Mouse (Mus musculus) left cerebral cortex, adult 8-10 months (tissue): ENCODE measurements around the gene Aktip. TPM values are rescaled to one million over a fixed set of nuclear protein-coding genes. Genes with fewer than 3 reads are reported as not detected.

Experiments used
- DNase-seq, 2 experiments: peaks; one replicate each; pipeline ENCODE4 v3.0.0; 2022; ENCODE audit warnings: low spot score in 2 of 2
- total RNA-seq, 4 experiments: library from RNA; stranded (reverse); gene quantifications; 2 replicates each; pipeline ENCODE4 v1.2.4; 2022

Aktip gene
- total RNA-seq = 100 to 1,000 TPM; 125 to 139 (median 126) TPM

DNA sequence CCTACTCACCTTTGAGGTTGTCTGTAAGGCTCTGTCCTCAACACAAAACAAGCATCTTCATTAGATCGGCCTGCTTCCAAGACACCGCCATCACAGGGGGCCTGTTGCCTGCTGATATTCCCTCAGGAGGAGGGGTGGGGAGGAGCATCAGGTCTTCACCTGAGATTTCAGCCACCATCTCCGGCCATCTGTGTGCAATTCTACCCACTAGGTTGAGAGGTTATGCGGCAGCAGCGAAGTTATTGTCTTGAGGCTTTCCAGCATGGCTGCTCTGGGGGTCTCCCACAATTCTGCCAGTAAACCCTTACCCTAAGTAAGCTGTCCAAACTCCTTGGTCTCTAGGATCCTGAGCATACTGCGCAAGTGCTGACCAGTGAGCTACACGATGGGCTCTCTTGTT lies at the start of gene Aktip:
Gene Aktip, minus strand, starts transcription at position 101 of the 400 bp plus-strand sequence.
- no peak for DNase-seq

DNA sequence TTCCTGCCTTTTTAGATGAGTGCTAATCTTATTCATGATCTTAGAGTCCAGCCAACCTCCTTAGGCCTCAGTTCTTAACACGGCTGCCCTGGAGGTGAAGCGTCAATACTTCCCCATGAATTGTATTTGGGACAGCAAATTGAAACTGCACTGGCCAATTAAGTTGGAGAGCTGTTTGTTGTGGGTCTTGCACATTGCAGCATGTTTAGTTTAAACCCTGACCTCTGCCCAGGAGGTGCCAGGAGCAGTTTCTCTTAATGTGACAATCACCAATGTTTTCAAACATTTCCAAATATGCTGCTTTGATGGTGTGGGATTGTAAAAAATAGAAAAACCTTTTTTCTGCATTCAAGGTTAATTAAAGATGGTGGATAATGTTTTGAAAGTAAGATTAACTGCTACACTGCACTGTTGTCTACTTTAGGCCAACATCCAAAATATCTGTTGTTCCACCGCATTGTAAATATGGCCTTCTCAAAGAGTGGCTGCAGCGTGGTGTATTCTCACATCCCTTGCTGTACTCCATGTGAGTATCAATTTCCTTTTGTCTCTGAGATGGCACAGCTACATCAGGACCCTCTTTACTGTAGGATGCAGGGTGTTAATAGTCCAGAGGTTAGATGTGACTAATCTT lies 46.2 kb upstream of the Aktip start:
- DNase-seq = no peak

DNA sequence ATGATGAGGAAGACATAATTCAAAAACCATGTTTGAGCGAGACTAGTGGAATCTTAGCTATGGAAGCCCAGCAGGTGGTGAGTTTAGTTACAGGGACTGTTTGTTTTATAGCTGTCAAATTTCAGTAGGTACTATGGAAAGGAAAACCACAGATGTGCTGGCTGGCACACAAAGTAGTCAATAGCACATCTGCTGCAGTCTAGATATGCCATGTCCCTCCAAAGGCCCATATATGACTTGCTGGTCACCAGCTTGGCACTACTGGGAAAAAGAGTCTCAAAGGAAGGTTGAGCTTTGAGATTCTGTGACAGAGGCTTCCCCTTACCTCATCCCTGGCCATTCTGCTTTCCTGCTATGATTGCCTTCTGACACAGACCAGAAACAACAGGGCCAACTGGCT lies 42.9 kb upstream of the Aktip start:
- no peak for DNase-seq

DNA sequence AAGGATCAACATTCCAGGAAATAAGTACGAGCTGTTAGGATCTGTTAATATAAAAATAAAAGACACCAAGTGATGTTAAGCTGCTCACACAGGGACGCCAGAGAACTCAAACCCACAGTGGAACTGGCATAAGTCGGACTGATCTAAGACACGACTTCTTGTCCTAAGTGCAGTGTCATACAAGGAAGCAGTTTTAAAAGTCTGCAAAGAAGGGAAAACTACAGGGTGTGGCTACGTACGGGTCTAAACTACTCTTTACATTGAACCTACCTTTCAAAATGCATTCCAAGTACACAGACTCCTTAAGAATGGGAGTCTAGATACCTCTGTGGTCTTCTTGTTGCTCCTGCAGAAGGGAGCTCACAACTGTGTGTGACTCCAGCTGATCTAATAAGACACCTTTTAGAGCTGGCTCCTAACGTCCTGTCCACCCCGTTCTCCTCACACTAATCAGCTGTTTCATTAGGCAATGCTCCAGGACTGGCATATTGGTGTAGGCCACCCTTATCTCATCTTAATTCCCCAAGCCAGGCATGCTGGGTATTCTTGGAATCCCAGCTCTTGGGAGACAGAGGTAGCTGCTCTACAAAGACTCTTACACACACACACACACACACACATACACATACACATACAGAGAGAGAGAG lies 42.2 kb upstream of the Aktip start:
- no peak for DNase-seq

DNA sequence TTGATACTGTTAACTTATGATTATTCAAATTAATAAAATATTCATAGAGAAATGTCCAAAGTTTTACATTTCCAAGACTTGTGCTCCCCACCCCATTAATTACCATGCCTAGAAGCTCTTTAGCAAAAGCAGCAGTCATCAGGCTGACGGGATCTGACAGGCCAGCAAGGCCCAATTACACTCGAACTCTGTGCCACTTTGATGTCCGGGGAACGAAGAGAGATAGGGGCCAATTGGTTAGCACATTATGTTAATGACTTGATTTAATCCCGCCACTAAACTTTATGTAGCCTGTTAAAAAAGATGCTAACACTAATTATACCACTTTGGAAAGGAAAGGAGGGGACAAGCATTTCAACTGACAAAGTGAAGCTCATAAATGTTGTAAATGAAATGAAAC lies 41.6 kb upstream of the Aktip start:
- no peak for DNase-seq

DNA sequence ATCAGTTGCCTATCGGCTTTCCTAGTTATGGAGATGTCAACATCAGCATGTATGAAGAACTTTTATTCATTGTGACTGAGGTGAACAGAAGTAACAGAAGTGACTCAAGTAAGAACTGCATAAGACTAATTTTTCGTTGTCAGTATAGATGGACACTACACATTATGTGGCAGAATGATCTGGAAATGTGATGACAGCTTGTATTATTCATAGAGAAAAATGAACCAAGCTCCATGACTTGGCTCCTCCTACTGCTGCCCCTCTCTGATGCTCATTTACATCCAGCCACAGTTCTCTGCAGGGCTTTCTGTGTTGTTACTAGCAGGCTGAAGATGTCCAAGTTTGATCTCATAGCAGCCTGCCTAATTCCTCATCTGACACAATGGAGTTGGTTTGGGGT lies 37.4 kb upstream of the Aktip start:
- DNase-seq = no peak

DNA sequence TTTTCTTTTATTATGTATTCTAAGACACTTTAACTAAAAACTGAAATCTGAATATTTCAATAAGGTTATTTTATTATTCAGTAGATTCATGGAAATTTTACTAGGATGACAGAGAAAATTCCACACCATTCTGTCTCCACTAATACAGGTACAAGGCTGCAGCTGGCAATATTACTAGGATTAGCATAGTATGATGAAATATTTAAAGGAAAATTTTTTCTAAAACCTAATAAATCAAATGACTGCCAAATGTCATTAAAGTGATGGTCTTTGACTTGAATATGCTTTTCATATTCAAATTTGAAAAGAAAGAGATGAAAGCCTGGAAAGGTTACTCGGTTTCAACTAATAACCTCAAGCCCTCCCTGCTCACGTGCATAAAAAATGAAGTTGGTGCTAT lies 34.3 kb upstream of the Aktip start:
- no peak for DNase-seq

DNA sequence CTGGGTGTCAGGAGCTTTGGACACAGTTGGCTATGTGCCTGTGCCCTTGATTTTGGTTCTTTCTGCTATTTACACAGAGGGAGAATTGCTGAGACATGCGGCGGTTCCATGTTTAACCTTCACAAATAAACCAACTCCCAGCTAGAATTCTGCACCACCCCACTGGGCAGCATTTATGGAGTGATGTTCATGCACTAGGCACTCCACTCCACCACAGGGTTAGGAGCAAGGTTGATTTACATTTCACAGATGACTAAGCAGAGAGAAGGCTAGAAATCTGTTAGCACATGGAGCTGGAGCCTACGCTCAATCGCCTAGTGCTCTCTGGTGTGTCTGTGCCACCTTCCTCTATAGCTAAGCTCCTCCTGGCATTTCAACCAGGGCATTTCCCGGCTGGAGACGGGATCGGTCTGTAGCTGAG lies 27.7 kb upstream of the Aktip start:
- DNase-seq = peak in 1 of 2 experiments; percentile 24

DNA sequence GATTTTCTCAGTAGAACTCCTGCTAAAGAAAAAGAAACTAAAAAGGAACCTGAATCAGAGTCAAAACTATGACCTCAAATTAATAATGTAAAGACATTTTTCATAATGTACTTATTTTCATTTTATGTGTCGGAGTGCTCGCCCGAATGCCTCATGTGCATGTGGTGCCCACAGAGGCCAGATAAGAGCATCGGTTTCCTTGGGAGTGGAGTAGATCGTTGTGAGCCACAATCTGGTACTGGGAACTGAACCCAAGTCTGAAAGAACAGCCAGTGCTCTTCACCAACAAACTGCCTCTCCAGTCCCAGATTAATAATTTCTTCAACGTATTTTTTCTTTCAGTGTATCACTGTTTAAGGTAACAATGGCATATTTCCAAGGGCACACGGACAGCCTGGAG lies 24.5 kb upstream of the Aktip start:
- DNase-seq = no peak

DNA sequence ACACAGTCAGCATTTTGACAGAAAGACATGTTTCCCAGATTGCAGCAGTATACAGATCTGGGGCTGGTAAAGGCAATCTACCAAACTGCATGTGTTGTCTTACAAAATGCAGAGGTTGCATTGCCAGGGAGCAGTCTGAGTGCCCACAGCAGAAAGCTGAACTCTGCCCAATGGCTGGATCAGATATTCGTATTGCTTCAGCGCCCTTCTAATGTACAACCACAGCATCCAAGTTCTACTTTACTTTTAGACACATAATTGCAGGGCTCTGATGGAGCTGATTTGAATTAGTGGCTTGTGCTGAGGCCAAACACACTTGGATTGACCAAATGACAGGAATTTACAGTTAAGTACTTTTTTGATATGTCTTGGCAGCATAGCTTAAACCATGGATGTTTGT lies 22.1 kb upstream of the Aktip start:
- no peak for DNase-seq

DNA sequence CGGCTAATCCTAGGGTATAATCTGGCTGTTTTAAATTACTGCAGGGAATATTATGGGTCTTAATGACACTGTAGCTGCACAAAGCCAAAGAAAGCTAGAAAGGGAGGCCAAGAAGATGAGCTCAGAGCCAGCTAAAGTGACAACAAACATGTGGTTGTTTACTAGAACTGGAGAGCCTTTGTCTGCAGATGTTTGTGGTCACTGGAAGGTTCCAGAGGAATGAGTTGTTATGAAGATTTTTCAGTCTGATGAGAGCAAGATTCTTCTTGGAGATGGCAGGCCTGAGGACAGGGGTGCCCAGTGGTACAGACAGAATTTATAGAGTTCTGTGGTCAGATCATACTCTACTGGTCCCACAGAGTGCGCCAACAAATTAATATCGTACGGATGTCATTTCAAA lies 18.5 kb upstream of the Aktip start:
- DNase-seq = no peak

DNA sequence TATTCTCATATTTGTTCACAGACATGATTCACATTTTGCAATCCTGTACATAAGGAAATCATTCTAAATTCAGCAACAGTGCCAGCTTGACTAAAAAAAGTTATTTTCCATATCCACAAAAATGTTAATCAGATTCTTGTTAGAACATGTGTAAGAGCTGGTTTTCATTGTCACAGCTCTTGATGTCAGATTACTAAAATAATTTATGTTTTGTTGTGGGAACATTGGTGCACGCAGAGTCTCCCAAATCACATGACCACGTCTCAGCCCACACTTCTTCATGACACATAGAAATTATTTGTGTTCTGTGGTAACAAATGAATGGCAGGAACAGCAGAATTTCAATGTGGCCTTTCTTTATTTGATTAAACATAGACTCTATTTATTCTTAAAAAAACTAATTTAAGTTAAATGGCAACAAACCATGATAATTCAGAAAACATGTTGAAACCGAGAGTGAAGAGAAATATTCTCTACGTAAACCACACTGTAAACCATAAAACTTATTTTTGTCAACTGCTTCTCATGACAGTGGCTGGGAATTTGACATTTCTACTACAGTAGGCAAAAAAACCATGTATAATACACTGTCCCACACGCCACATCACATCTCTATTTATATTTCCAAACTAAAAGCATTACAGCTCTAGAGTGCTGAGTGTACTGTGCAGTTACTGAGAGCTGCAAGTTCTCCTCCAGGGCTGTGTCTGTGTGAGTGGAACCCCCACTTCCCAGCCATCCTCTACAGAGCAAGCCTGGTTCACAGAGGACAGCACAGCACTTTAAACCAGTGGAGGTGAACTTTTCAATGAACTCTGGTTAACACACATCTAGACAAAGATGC lies 17.5 kb upstream of the Aktip start:
- DNase-seq = no peak

DNA sequence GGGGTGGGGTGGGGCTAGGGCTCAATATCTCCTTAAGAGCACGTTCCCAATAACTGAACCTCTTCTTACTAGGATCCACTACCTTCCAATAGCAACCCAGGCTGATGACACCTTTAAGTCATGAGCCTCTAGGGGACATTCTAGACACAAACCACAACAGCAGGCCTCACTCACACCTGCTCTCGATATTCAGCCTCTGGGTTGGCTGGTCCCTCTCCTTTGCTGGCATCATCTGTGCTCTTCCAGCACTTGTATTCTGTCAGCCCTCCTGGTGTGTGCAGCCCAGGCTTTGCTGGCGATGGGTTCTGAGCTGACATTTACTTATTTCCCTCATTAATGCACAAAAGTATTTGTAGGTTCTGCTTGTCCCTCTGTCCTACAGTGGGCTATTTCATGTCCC lies 14.5 kb upstream of the Aktip start:
- no peak for DNase-seq

DNA sequence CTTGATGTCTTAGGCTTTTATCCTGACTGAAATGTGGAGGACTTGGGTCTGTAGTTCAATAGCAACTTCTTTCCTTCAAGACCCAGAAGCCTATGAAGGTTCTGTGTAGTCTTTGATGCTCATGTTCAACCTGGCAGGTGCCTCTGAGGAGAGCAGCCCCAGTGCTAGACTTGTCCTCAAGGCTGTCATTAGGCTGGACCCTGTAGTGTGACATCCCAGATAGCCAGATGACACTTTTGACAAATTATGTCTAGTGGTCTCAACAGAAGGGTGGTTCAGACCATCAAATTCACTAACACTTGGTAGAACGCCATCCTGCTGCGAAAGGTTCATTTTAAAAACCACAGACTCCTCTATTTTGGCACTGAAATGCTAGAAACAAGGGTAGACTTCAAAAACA lies 13.2 kb upstream of the Aktip start:
- DNase-seq = no peak

DNA sequence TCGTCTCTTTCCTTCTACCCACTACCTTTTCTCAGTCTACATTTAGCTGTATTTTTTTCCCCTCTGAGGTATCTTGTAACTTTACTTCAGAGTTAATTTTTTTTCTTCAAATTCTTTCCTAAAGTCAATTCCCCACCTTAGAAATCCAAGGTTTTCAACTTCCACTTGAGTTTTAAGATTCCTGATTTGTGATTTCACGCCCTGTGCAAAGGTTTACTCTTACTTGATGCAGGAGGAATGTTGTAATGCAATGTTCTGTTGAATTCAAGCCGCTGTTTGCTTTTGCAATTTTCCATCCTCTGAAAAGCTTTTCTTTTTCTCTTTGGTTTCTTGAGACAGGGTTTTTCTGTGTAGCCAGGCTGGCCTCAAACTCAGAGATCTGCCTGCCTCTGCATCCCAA lies 9.9 kb upstream of the Aktip start:
- no peak for DNase-seq

DNA sequence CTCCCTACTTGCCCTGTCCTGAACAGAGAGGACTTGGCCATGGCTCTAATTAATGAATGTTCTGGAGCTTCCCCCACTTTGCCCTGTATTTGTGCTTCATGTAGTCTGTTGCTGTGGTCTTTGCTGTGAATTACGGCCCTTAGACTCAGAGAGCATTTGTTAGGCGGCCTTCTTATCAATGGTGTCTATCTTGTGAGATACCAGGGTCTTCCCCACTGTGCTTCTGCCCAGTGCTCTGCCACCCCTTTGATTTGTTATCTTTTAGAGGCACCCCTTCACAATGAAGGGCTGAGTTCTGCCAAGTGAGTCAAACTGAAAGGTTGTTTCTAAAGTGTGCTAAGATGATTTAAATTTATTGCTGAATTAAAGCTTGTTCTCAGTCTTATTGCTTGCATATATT lies 7.9 kb upstream of the Aktip start:
- DNase-seq = no peak

DNA sequence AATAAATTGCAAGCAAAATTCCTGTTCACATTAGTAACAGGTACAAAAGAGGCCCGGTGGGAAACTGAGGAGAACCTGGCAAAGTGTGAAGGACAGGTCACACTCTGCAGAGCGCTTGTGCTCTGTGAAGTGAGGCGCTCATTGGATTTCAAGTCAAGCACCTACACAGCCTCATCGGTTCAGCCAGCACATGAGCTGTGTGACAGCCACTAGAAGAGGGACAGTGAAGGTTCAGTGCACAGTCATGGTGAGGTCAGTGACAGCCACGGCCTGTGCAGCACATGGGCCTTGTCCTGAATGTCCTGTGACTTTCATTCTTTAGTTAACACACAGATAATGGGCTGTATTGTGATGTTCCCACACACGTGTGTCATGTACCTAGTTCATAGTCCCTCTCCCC lies 6.1 kb upstream of the Aktip start:
- no peak for DNase-seq

DNA sequence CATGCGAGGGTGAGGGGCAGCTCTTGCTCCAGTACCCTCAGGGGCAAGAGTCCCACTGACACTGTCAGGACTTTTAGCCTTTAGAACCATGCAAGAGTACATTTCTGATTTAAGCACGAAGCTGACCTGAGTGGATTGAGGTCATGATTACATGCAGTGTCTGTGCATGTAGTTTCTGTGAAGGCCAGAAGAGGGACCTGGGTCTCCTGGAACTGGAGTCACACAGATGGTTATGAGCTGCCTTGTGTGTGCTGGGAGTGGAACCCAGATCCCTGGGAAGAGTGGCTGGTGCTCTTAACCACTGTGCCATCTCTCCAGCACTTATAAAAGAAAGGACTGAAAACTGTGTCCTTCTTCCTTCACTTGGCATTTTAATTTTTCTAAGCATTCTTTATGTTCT lies 1.4 kb upstream of the Aktip start:
- no peak for DNase-seq

DNA sequence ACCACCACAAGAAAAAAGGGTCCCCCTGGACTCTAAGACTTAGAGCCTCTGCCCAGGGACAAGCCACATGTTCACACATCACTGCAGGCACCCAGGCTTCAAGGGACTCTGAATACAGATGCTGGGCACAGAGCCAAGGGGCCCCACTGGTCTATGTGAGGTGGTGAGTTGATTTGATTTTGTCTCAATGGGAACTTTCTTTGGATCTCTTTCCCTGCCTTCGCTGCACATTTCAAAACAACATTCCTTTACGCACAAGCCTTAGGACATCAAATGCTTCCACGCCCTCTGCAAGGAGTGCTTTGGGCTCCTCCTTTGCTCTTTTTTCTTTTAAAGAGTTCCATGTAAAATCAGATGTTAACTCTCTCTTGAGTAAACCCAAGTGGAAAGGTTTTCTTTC lies 1.7 kb downstream of the Aktip start:
- no peak for DNase-seq

DNA sequence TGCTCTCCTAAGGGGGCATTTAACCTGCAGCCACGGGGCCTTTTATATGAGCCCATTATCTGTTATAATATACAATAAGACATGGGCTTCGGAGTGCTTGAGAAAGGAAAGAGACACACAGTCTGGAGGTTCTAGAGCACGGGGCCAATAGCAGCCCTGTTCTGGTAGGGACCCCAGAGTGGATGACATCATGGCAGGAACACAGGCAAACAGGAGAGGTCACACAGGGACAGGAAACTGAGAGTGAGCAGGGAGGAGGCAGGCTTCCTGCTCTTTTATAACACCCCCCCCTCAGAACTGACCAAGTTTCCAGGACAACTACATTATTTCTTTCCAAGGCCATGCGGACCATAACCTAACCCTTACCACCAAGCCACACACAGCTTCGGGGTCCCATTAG lies 2.5 kb downstream of the Aktip start:
- DNase-seq = no peak

DNA sequence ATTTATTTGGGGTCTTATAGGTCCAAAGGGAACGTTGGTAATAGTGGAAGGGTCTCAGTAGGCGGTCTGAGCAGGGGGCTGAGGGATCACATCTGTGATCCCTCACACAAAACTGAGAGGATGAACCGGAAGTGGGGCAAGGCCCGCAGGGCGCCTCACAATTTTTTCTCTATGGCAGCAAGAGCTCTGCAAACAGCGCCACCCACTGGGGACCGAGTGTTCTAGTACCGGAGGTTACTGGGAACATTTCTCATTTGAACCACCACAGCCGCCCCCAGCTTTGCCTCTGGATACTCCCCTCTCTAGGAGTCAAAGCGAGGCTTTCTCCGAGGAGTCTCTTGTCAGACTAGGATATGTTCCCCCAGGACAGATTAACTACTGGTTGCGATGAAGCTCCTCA lies 3.1 kb downstream of the Aktip start:
- no peak for DNase-seq

DNA sequence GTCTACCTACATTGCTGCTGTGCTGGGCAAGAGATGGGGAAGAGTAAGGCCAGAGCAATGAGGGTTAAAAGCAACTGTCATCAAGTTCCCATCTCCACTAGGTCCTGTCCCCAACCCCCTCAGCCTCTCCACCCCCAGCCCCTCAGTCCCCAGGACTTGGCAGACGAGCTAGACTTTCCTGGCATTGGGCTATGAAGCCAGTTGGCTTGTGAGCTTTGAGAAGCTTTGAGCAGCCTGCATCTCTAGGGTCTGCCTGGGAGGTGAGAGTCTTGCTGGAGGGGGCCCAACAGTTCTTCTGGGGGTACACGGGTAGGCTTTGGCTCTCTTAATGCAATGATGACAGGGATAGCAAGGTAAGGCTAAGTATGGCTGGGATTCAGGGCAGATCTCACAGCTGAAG lies 5.7 kb downstream of the Aktip start:
- DNase-seq = no peak

DNA sequence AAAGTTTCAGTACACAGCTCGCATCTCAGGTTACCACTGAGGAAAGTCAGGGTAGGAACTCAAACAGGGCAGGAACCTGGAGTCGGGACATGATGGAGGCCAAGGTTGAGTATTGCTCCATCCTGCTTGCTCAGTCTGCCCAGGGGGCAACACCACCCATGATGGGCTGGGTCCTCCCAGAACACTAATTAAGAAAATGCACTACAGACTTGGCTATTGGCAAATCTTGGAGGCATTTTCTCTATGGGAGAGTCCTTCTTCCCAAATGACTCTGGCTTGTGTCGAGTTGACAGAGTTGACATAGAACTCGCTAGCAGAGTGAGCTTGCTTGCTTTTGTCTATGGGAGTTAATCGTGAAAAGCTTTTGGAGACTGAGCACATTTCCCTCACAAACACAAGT lies 6.8 kb downstream of the Aktip start:
- DNase-seq = no peak
